Mouse (Mus musculus): ENCODE data around the gene Trip4.

DNA sequence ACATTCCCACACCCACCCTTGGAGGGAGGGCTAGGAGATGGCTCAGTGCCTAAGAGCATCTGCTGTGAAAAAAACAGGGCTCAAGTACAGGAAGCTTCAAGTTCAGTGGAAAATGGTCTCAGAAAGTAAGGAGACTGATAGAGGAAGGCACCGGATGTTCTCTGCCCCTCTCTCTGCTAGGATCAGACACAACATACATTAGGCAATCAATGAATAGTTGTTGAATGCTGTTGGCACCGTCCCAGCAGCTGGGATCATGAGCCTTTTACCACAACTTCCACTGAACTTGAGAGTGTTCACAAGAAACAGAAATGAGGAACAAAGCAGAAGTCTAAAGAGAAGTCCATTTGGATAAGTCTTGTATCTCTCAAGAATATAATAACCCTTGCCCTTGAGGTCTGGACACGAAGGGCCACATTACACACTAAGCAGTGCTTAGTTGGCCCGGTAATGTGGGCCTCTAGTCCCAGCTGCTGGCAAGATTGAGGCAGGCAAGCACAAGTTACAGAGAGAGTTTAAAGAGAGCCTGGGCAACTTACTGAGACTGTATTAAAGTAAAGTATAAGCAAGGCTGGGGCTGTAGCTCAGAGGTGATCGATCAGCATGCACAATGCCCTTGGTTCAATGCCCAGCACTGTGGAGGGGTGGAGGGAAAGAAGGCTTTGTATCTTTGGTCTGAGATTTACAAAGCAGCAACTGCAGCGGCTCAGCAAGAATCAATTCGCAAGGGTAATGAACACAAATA lies 64.0 kb downstream of the Trip4 start:
- TF ChIP-seq POLR2A (IDR thresholded peaks at IDR 0.05; ENCODE audit: insufficient read depth, low read length) (no peak), CTCF (IDR thresholded peaks at IDR 0.05; ENCODE audit: low read depth, low read length) (no peak)

All from ES-Bruce4 (cell line).